Mouse (Mus musculus) retina, postnatal 7 days (tissue): ENCODE results near the gene Rnf13.
A peak's percentile ranks its signal among the peaks of the same experiment; 100 is the strongest.
"Not testable (repeated sequence)": the region's sequence is repeated elsewhere in the genome, so short reads cannot be mapped to it uniquely, and the experiment has no call there.

ENCODE experiments used
- DNase-seq: peaks from one replicate; pipeline ENCODE4 v3.0.0-alpha.2; 2012; ENCODE audit warnings: low read depth, low spot score

The Rnf13 gene

DNA sequence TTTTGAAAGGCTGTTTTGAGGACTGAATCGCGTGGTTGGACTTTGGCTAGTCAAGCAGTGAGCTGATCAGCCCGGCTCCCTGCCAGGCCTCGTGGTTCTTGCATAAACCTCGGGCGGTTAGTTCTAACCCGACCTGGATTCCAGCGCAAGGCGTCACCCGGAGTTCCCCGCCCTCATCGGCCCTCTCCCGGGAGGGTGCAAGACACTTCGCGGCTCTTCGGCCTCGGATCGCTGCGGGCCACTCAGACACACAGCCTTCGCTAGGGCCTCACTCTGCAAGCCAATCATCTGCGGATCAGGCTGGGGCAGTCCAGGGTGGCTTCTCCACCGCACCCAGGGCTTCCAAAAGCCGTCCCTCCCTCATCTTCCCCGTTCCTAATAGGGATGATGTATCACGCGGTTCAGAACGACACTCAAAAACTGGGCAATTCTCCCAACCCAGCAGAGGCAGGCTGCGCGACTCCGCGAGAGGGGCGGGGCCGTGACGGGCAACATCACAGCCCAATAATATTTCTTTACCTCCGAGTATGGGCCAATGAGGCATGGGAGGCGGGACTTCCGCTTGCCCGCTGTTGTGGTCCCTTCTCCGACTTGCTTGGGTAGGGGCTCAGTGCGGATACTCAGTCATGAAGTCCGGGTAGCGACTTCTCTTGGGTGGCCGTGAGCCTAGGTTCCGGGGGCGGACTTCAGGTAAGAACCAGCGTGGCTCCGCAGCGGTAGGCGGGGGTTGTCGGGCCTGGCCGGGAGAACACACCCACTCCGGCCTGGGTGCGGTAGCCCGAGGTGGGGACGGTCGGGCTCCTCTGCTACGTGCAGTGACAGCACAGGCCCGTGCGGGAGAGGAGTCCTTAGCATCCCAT lies at the start of gene Rnf13:
Gene Rnf13 (plus strand): TSS at position 552 of the 860 bp plus-strand sequence.
- peak; percentile 87 for DNase-seq

DNA sequence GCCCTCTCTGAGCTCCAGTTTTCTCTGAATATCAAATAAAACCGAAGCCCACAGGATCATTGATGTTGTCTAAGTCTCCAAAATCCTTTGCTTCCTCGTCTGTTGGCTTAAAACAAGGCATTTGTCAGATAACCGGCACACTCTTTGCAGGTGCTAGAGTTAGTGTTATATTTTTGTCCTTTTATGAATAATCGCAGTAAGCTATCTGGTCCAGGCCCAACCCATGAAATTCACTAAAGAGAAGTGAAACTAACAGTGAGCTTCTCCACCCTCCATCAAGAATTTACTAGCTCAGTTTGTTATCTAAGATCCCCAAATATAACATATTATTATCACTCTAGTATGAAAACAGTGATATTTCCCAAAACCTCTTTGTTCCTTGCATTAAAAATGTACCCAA lies 44.1 kb upstream of the Rnf13 start:
- DNase-seq, result no peak

DNA sequence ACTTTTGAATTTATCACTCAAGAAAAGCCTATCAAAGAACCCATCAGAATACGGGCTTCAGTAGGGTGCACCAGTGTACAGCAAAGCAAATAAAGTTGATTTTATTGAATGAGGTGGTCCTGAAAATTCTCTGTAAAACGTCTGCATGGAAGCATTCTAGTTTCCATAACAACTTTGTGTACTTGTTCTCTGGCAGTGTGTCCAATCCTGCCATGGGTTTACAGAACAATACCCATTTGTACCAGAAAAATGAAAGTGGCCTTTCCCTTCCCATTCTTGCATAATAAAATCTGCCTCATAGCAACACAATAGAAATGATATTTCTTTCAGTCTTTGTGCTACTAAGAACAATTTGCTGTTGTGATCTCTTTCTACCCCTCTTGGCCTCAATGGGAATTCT lies 43.1 kb upstream of the Rnf13 start, which contains the start of gene Ankub1:
Gene Ankub1 (minus strand): TSS at position 81 of the 400 bp plus-strand sequence.
- no peak for DNase-seq

DNA sequence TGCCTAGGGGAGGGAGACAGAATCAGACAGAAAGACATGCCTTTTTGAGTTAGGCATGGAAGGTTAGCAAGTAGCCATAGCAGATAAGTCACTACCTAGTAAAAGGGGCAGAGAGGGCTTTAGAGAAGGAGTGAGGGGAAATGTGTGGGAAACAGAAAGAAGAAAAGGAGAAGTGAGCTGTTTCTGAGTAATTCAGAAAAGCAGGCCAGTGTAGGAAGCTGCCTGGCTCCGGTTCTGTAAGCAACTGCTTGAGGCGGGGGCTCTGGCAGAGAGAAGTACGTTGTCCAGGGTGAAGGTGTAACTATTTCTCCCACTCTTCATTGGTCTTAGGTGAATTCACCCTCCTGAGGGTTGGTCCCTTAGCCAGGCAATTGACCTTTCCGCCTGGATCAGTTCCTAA lies 39.6 kb upstream of the Rnf13 start:
- DNase-seq, result no peak

DNA sequence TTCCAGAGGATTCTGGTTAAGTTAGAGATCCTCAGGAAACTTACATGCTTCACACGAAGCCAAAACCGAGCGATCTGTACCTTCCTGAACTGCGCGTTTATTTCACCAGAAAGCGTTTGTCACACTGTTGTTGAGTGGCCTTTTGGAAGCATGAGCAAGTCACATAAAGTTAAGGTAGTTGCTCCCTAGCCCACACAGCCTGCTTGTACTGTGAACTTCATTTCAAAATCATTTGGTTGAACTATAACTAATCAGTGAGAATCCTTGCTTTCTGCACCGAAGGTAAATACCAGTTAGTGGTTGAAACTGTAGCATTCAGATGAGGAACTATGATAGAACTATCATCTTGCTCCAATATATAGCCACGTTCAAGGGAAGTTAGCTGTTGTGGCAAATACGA lies 39.1 kb upstream of the Rnf13 start:
- DNase-seq, result no peak

DNA sequence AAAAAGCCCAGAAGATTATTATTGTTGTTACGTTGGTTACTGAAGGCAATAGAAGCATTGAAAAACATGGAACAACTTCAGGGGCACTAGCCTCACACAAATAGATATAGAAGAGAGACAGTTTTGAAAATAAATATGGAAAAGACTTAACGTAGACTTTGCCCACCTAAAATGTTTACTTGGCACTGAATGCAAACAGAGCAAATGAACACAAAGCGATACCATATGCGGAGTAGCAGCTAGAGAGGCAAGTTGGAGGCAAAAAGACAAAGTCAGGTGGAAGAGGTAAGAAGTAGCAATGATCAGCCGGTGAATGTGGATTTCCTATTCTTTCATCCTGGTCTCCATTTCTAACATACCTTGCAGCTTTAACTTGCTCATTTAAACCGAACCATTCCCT lies 21.7 kb upstream of the Rnf13 start:
- DNase-seq, result no peak

DNA sequence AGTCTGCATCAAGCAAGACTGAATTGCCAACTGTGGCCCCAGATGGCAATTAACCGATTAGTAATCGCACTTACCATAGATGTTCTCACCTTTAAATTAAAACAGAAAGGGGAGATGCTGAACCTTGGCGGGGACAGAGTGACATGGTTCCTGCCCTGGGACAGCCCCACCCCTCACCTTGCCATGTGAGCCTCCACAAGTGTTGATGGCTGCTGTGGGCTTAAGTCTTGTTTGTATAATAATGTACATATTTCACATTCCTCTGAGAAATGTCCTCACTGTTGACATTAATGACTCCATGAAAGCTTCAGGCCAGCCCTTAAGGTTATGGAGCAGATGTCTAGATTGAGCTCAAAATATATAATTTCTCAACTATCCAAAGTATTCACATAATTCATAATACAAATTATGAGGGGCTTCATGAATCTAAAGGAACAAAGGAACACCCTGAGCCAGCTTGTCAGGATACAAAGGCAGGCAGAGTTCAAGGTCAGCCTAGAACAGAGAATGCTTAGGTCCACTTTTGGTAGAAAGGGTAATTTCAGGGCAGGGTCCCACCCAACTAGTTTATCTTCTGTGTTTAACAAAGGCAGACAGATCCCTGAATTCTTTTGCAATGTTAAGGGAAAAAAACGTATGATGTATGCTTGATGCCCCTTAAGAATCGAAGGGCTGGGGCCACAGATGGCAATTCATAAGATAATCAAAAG lies 3.5 kb upstream of the Rnf13 start:
- no peak for DNase-seq

DNA sequence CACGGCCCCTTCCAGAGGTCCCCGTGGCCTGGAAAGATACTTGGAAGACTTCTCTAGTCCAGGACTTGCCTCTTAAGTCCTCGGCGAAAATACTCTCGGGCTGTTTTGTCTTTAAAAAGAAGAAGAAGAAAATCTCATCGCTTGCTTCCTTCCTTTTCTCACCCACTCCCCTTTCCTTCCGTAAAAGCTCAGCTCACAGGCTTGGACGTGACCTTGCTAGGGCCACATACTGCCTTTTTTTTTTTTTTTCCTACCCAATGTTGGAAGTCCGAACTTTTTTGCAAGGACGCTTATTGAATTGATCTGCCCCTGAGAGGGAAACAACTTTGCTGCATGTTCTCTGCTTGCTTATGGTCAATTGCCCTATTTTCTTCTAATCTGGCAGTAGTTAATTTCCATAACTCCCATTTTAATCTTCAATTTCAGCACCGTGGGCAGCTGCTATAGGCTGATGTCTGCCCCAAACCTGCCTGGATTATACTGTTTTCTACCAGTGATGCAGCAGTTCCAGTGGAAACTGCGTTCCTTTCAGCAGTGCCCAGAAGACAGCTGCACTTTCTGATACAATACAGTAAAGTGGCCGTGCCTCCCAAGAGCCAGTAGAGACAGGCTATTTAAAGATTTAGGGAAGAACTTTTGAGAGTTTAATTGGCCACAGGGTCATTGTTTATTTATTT lies 695 bp downstream of the Rnf13 start:
- no peak for DNase-seq

DNA sequence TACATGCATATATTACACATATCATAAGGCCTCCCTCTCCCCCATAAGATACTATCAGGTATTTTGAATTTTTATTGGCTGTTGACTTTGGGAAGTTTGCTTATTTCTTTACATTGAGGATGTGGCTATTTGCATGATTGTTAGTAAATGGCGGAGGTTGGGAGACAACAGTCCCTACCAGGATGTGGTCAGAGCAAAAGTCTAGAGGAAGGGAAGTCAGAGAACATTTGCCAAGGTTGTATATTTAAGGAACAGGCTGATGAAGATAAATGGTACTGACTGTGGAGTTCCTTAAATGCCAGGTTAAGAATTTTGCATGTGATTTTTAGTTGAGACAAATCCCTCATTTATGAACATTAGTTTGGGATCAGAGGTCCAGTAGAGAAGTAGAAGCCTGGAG lies 4.0 kb downstream of the Rnf13 start:
- DNase-seq, result no peak

DNA sequence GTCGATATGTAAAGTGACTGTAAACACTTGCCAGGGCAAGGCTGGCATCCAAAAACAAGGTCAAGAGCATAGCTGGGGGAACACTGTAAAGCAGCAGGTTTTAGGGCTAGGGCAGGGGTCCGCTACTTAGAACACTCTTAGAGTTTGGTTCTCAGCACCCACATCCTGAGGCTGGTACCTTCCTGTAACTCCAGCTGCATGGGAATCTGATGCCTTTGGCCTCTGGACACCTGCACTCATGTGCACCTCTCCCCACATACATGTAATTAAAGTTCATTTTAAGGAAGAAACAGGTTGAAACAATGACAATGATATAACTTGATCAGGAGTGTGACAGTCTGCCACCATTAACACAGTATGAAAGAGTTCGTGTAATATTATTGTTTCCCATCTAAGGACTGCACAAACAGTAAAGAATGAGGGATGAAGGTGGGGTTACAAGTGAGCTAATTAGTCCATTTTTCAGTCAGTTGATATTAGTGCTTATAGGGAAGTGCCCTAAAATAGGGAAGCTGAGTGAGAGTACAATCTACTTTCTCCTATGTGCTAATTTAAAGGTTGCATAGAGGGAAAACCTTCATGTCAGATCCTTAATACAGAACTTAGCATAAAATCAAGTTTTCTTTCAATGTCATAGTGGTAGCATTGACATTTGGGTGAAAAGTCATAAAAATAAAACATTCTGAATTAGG lies 12.9 kb downstream of the Rnf13 start:
- DNase-seq, result no peak

DNA sequence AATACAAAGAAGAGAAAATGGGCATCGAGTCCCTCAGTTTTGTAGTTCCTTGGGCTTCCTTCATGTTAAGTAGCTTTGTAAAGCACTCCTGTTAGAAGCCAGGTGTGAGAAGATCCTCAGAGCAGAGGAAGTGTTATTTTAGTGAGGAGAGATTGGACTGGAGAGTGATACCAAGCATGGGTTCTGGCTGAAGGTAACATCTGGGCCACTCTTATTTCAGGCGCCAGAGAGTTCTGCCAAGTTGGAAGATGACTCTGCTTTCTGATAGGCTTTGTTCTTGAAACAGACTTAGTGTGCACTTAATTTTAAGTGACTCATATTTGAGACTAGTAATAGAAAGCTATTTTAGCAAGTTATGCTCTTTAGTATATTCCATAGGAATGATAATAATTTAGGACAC lies 41.1 kb downstream of the Rnf13 start:
- no peak for DNase-seq

DNA sequence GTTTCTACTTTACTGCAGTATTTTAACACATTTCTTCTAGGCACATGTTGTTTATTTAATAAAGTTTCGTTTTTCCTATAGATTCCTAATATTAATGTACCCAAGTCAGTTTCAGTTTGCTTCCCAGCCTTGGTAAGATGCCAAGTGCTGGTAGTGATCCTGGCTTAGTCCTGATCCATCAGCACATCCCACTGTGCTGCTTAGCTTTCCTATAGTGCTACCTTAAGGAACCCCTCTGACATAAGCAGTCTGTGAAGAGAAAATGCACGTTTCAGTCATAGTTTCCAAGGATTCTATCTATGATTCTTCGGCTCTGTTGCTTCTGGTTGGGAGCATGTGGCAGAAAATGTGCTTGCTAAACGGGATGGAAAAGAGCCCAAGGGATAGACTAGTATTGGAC lies 52.6 kb downstream of the Rnf13 start:
- DNase-seq, result no peak

DNA sequence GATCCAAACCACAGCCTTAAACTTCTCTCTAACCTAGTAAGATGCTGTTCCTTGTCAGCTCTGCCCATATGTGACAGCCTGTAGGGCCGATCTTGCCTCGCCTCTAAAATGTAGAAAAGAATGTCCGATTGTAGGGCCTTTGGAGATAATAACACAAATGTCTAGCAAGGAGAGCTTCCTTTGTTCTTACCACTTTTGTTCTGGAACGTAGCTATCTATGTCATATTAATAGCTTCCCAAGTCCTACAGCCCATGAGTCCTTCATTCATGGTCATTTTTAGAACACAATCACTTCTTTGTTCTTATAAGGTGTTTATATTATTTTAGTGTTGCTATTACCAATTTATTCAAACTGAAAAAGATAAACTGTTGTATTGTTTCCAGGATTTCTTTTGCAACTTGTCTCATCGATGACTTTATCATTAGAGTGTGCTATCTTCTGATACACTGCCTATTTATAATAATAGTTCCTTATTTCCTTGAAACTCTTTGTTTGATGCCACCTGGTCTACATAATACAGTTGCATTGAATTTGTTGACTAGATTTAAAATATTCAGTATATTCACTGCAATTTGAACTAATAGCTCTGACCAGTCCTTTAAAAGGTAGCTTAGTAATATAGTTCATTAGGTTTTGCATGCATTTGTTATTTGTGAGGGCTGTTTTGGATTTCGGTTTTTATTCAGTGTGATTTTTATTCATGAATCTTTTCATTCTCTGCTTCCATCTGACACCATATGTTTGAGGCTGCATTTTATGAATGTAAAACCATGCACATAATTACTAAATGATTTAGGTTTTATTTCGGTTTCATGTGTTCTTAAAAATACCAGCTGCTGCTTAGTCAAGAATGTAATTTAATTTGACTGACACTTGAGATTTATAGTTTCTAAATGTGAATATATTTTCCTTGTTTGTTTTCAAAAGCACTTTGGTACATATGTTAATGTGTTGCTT lies 53.4 kb downstream of the Rnf13 start:
- DNase-seq, result no peak

DNA sequence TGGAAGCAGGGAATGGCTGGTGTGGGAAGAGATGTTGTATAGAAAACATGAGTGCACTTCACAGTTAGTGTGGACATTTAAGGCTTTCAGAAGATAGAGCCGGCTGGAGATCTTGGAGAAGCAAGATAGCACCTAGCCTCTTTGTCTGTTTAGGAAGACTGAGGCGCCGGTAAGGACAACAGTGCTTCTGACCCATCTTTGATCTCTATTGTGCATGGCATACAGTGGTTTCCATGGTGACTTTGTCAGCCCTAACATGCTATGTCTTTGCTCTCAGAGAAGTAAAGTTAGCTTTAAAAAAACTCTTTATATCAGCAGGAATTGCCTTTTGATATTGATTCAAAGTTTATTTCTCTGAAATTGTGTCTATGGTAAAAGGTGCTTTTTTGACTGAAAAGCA lies 55.2 kb downstream of the Rnf13 start:
- DNase-seq, result no peak

DNA sequence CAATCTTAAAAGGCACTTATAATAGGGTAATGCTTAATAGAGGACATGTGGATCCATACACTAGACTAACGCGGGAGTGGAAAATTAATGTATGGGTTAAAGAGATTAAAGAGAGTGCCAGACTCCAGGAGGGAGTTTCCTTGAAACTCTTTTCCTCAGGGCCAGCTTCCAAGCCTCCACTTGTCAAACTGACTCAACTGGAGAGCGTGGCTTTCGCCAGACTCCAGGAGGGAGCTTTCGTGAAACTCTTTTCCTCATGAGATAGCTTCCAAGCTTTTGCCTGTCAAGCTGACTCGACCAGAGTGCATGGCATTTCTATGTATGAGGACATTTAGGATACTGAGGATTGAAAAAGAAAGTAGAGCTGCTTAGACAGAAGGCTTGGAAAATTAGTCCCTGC lies 59.2 kb downstream of the Rnf13 start:
- not testable (repeated sequence) for DNase-seq

DNA sequence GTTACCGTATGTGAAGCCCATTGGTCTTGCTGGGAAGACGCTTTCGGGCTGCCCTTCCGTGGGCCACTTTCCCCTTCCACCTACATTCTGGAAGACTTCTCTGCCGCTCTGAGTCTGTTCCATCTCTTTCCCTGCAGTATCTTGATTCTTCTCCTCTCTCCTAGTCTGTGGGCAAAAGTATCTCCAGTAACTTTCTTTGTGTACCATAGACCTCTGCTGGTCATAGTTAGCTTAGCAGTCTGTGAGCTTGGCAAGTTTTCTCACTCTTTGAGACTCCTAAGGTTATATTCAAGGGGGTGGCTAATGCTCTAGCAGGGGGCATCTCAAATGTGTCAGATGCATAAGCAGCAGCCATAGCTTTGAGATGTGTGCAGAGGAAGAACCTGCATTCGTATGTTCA lies 79.6 kb downstream of the Rnf13 start:
- DNase-seq, result no peak

DNA sequence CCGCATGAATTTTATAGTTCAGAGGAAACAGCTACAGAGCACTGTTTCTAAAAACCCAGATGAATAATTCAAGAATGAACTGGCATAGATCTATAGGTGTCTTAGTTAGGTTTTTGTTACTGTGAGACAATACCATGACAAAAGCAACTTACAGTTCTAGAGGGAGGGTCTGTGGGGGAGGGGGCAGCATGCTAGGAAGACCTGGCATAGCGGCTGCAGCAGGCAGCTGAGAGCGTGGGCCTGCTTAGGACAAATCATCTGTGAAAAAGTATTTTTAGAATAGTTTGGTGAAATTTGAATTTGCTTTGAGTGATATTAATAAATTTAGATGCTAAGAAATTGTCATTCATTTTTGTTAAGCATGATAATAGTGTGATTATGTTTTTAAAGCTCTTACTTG lies 90.0 kb downstream of the Rnf13 start:
- DNase-seq, result no peak

DNA sequence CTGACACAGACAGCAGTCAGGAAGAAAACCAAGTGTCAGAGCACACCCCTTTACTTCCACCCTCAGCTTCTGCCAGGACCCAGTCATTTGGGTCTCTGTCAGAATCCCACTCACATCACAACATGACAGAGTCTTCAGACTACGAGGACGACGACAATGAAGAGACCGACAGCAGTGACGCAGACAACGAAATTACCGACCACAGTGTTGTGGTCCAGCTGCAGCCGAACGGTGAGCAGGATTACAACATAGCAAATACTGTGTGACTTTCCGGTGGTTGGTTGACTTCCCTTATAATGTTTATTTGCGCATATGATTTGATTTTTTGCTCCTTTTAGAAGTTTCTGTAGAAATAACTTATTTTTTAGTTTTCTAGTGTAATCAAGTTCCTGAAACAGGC lies 97.7 kb downstream of the Rnf13 start:
- DNase-seq, result no peak

DNA sequence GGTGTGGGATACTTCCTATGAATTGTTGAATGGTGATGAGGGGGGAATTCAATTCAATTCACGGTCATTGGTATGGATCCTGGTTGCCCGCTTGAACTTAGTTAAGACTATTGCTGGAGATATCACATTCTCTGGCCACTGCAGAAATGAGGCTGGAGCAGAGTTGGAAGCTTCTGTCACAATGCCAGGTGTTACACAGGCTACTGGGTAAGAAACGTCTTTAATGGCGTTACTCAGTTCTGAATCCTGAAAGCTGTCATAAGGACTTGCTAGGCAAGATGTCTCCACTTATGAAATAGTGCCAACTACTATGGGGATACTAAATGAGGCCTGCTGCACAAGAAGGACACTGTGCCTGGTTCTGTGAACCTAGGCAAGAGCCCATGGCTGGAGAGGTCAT lies 101.0 kb downstream of the Rnf13 start:
- DNase-seq, result no peak

DNA sequence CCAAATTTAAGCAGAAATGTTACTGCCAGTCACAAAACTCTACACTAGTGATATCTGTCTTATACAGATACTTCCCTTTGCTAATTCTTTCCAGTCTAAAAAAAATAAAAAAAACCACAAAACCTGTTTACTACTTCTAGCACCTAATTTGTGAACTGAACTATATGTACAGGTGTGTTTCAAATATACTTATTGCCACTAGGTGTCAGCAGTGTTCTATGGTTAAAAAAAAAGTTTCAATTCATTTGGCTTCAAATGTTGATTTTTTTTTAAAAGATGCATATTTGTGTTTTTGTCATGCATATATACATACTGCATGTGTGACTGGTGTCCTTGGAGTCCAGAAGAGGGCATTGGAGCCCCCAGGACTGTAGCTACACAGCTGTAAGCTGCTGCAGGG lies 107.9 kb downstream of the Rnf13 start:
- no peak for DNase-seq
